In genomic region chr3:32373236-32373635, GRCm38 (mm10) we compare ENCODE assay signal across 24 mouse cellular contexts. TPM values are rescaled to one million over a fixed set of nuclear protein-coding genes. Genes with fewer than 3 reads are reported as not detected.
DNase-seq lines count a peak whose midpoint lies in the region; ATAC-seq and TF ChIP-seq lines count a peak whose summit lies in the region.
"Had no signal": no experiment of that assay in that cellular context is flagged by ENCODE, and none has a peak within 500 bp of the region (broad histone marks: within the 10 kb centered on the region; RNA-seq: fewer than 3 reads in every experiment).

No protein-coding gene starts in this region.

- 54% methylated on average over 6 of the region's 6 CpGs for WGBS in intestine, postnatal 0 days
- 84% methylated on average over 6 of the region's 6 CpGs for WGBS in intestine, embryonic 16.5 days
- WGBS in midbrain, embryonic 11.5 days, result 89% methylated on average over 6 of the region's 6 CpGs
- WGBS in midbrain, embryonic 15.5 days, result 91% methylated on average over 6 of the region's 6 CpGs
- WGBS in stomach, postnatal 0 days, result 61% methylated on average over 6 of the region's 6 CpGs
- 94% methylated on average over 6 of the region's 6 CpGs for WGBS in hindbrain, embryonic 11.5 days

- TF ChIP-seq CTCF in intestine, postnatal 0 days (IDR thresholded peaks at IDR 0.05; ENCODE audit: low read depth), result no peak
- TF ChIP-seq CTCF in stomach, postnatal 0 days (IDR thresholded peaks at IDR 0.05; ENCODE audit: low read depth), result no peak

- H3K27me3 ChIP-seq in intestine, postnatal 0 days (replicated peaks; ENCODE audit: control insufficient read depth, insufficient read depth, low read length), result no peaks in the 10 kb centered on the region
- no peaks in the 10 kb centered on the region for H3K27me3 ChIP-seq in intestine, embryonic 16.5 days (replicated peaks; ENCODE audit: control insufficient read depth, insufficient read depth, low read length)
- H3K27me3 ChIP-seq in midbrain, embryonic 11.5 days (ENCODE audit: control insufficient read depth, insufficient read depth, low read length), result no peaks in the 10 kb centered on the region
- H3K27me3 ChIP-seq in midbrain, embryonic 15.5 days (replicated peaks), result no peaks in the 10 kb centered on the region
- H3K27me3 ChIP-seq in stomach, postnatal 0 days (ENCODE audit: control insufficient read depth, insufficient read depth, low read length), result no peaks in the 10 kb centered on the region
- H3K27me3 ChIP-seq in hindbrain, embryonic 11.5 days (ENCODE audit: control insufficient read depth, insufficient read depth, low read length), result no peaks in the 10 kb centered on the region
- H3K27me3 ChIP-seq: CH12.LX; embryonic facial prominence, embryonic 12.5 days; forebrain, embryonic 13.5 days; forebrain, embryonic 15.5 days; Patski had no signal

- H3K36me3 ChIP-seq in intestine, postnatal 0 days (ENCODE audit: control insufficient read depth, insufficient read depth), result no peaks in the 10 kb centered on the region
- H3K36me3 ChIP-seq in intestine, embryonic 16.5 days (ENCODE audit: control insufficient read depth, insufficient read depth, low read length), result no peaks in the 10 kb centered on the region
- no peaks in the 10 kb centered on the region for H3K36me3 ChIP-seq in midbrain, embryonic 11.5 days (ENCODE audit: control insufficient read depth, insufficient read depth, low read length)
- H3K36me3 ChIP-seq in midbrain, embryonic 15.5 days (replicated peaks), result no peaks in the 10 kb centered on the region
- no peaks in the 10 kb centered on the region for H3K36me3 ChIP-seq in stomach, postnatal 0 days (ENCODE audit: control insufficient read depth, insufficient read depth, low read length)
- no peaks in the 10 kb centered on the region for H3K36me3 ChIP-seq in hindbrain, embryonic 11.5 days (ENCODE audit: control insufficient read depth, insufficient read depth, low read length)
- H3K36me3 ChIP-seq: embryonic facial prominence, embryonic 10.5 days; embryonic facial prominence, embryonic 12.5 days; forebrain, embryonic 15.5 days; G1E had no signal

- H3K27ac ChIP-seq in intestine, postnatal 0 days (ENCODE audit: low read depth, low read length), result no peak overlapping the region
- no peak overlapping the region for H3K27ac ChIP-seq in intestine, embryonic 16.5 days (ENCODE audit: low read length)
- no peak overlapping the region for H3K27ac ChIP-seq in midbrain, embryonic 11.5 days (ENCODE audit: low read depth, low read length)
- no peak overlapping the region for H3K27ac ChIP-seq in midbrain, embryonic 15.5 days
- H3K27ac ChIP-seq in stomach, postnatal 0 days (replicated peaks), result peak overlapping the region; percentile 49; the same call in 1 of the 2 replicates
- no peak overlapping the region for H3K27ac ChIP-seq in hindbrain, embryonic 11.5 days (ENCODE audit: low read depth, low read length)
- H3K27ac ChIP-seq: embryonic facial prominence, embryonic 10.5 days; embryonic facial prominence, embryonic 12.5 days; forebrain, embryonic 13.5 days; forebrain, embryonic 15.5 days had no signal

- H3K4me3 ChIP-seq in intestine, postnatal 0 days (ENCODE audit: low read depth, low read length), result no peak overlapping the region
- no peak overlapping the region for H3K4me3 ChIP-seq in intestine, embryonic 16.5 days (ENCODE audit: low read length)
- H3K4me3 ChIP-seq in midbrain, embryonic 11.5 days (ENCODE audit: low read depth, low read length), result no peak overlapping the region
- no peak overlapping the region for H3K4me3 ChIP-seq in midbrain, embryonic 15.5 days
- no peak overlapping the region for H3K4me3 ChIP-seq in stomach, postnatal 0 days (ENCODE audit: low read depth, low read length)
- H3K4me3 ChIP-seq in hindbrain, embryonic 11.5 days (ENCODE audit: low read depth, low read length), result no peak overlapping the region
- H3K4me3 ChIP-seq: embryonic facial prominence, embryonic 10.5 days; embryonic facial prominence, embryonic 12.5 days; forebrain, embryonic 13.5 days; forebrain, embryonic 15.5 days had no signal

- H3K9me3 ChIP-seq in intestine, postnatal 0 days (ENCODE audit: control insufficient read depth), result no peaks in the 10 kb centered on the region
- H3K9me3 ChIP-seq in intestine, embryonic 16.5 days (ENCODE audit: control insufficient read depth, low read length), result no peaks in the 10 kb centered on the region
- no peaks in the 10 kb centered on the region for H3K9me3 ChIP-seq in midbrain, embryonic 11.5 days (ENCODE audit: control insufficient read depth, low read length)
- no peaks in the 10 kb centered on the region for H3K9me3 ChIP-seq in midbrain, embryonic 15.5 days
- no peaks in the 10 kb centered on the region for H3K9me3 ChIP-seq in stomach, postnatal 0 days (ENCODE audit: control insufficient read depth, low read length)
- no peaks in the 10 kb centered on the region for H3K9me3 ChIP-seq in hindbrain, embryonic 11.5 days (ENCODE audit: control insufficient read depth, low read length)
- H3K9me3 ChIP-seq: embryonic facial prominence, embryonic 10.5 days; embryonic facial prominence, embryonic 12.5 days; forebrain, embryonic 13.5 days; forebrain, embryonic 15.5 days; G1E had no signal

- no peak overlapping the region for H3K4me2 ChIP-seq in intestine, postnatal 0 days (replicated peaks; ENCODE audit: low read depth)
- no peak overlapping the region for H3K4me2 ChIP-seq in intestine, embryonic 16.5 days (ENCODE audit: low read depth, low read length)
- no peak overlapping the region for H3K4me2 ChIP-seq in midbrain, embryonic 11.5 days
- no peak overlapping the region for H3K4me2 ChIP-seq in midbrain, embryonic 15.5 days
- no peak overlapping the region for H3K4me2 ChIP-seq in stomach, postnatal 0 days (replicated peaks; ENCODE audit: low read depth)
- H3K4me2 ChIP-seq in hindbrain, embryonic 11.5 days (replicated peaks; ENCODE audit: low read depth, low read length), result no peak overlapping the region
- H3K4me2 ChIP-seq: embryonic facial prominence, embryonic 12.5 days; forebrain, embryonic 13.5 days; forebrain, embryonic 15.5 days had no signal

- ATAC-seq in intestine, postnatal 0 days, result peak; percentile 41; the same call in 1 of the 2 replicates
- no peak for ATAC-seq in intestine, embryonic 16.5 days
- ATAC-seq in midbrain, embryonic 11.5 days (ENCODE audit: low FRiP score), result no peak
- ATAC-seq in midbrain, embryonic 15.5 days (replicated peaks), result no peak
- peak; percentile 79 for ATAC-seq in stomach, postnatal 0 days (ENCODE audit: low FRiP score, low TSS enrichment)
- ATAC-seq in hindbrain, embryonic 11.5 days (ENCODE audit: low FRiP score), result no peak
- ATAC-seq: activated CD4-positive, CD25-positive, alpha-beta regulatory T cell, adult 4 months; CD4-positive, CD25-positive, alpha-beta regulatory T cell, adult 4 months; forebrain, embryonic 13.5 days; forebrain, embryonic 15.5 days; Patski had no signal

- no peak overlapping the region for H3K9ac ChIP-seq in intestine, postnatal 0 days (ENCODE audit: low read depth, low read length)
- no peak overlapping the region for H3K9ac ChIP-seq in intestine, embryonic 16.5 days (ENCODE audit: low read depth, low read length)
- H3K9ac ChIP-seq in midbrain, embryonic 11.5 days (ENCODE audit: low read length), result no peak overlapping the region
- H3K9ac ChIP-seq in midbrain, embryonic 15.5 days, result no peak overlapping the region
- H3K9ac ChIP-seq in stomach, postnatal 0 days (ENCODE audit: low read length), result no peak overlapping the region
- no peak overlapping the region for H3K9ac ChIP-seq in hindbrain, embryonic 11.5 days (ENCODE audit: low read depth, low read length)
- H3K9ac ChIP-seq: embryonic facial prominence, embryonic 12.5 days; forebrain, embryonic 13.5 days; forebrain, embryonic 15.5 days had no signal

- DNase-seq in midbrain, embryonic 11.5 days (ENCODE audit: low spot score, missing footprints), result peak; percentile 59
- DNase-seq in stomach, postnatal 0 days (ENCODE audit: low spot score), result peak; percentile 33
- no peak for DNase-seq in hindbrain, embryonic 11.5 days (ENCODE audit: low spot score)
- DNase-seq: adrenal gland, adult 8-10 months; adrenal gland, postnatal 14 days; adrenal gland, postnatal 36 days; B cell, adult 2 months; cerebellum, adult 11-12 months; cerebellum, adult 2 months; cerebellum, adult 9-10 months; cerebellum, postnatal 10 days; cerebellum, postnatal 25 days had no signal

- H3K4me1 ChIP-seq in intestine, postnatal 0 days (replicated peaks; ENCODE audit: control insufficient read depth, insufficient read depth, low read length), result no peaks in the 10 kb centered on the region
- H3K4me1 ChIP-seq in intestine, embryonic 16.5 days (ENCODE audit: control insufficient read depth, insufficient read depth, low read length), result no peaks in the 10 kb centered on the region
- no peaks in the 10 kb centered on the region for H3K4me1 ChIP-seq in midbrain, embryonic 11.5 days (ENCODE audit: control insufficient read depth, insufficient read depth, low read length)
- no peaks in the 10 kb centered on the region for H3K4me1 ChIP-seq in midbrain, embryonic 15.5 days
- no peaks in the 10 kb centered on the region for H3K4me1 ChIP-seq in stomach, postnatal 0 days (replicated peaks; ENCODE audit: control insufficient read depth, insufficient read depth)
- no peaks in the 10 kb centered on the region for H3K4me1 ChIP-seq in hindbrain, embryonic 11.5 days (replicated peaks; ENCODE audit: control insufficient read depth, insufficient read depth, low read length)
- H3K4me1 ChIP-seq: embryonic facial prominence, embryonic 10.5 days; embryonic facial prominence, embryonic 12.5 days; forebrain, embryonic 13.5 days; forebrain, embryonic 15.5 days had no signal

- TF ChIP-seq EP300 in stomach, postnatal 0 days (optimal IDR thresholded peaks at IDR 0.05), result no peak

RNA-seq across cellular contexts. Expression of gene Zmat3, which starts 7.4 kb away (rescaled TPM):
- polyA plus RNA-seq in intestine, postnatal 0 days (2015; fragmentation: Nextera tagmentation; extraction: Ambion mirVana), result 2.8 and 3.1 TPM in 2 replicates
- polyA plus RNA-seq in intestine, embryonic 16.5 days (2015; fragmentation: Nextera tagmentation; extraction: Ambion mirVana), result 2.9 and 3.0 TPM in 2 replicates
- polyA plus RNA-seq in midbrain, embryonic 11.5 days (2014; fragmentation: Nextera tagmentation; extraction: Ambion mirVana), result 10.7 and 12.1 TPM in 2 replicates
- polyA plus RNA-seq in midbrain, embryonic 15.5 days (2015; fragmentation: Nextera tagmentation; extraction: Ambion mirVana), result 7.0 and 8.0 TPM in 2 replicates
- 3.8 and 4.4 TPM in 2 replicates for polyA plus RNA-seq in stomach, postnatal 0 days (2015; fragmentation: Nextera tagmentation; extraction: Ambion mirVana)
- 10.7 and 11.6 TPM in 2 replicates for polyA plus RNA-seq in hindbrain, embryonic 11.5 days (2014; fragmentation: Nextera tagmentation; extraction: Ambion mirVana)

RNA-seq across cellular contexts. Expression of gene Pik3ca, which starts 24.2 kb away (rescaled TPM):
- polyA plus RNA-seq in intestine, postnatal 0 days (2015; fragmentation: Nextera tagmentation; extraction: Ambion mirVana), result 5.9 and 7.0 TPM in 2 replicates
- polyA plus RNA-seq in intestine, embryonic 16.5 days (2015; fragmentation: Nextera tagmentation; extraction: Ambion mirVana), result 4.6 and 7.1 TPM in 2 replicates
- 12.7 and 14.0 TPM in 2 replicates for polyA plus RNA-seq in midbrain, embryonic 11.5 days (2014; fragmentation: Nextera tagmentation; extraction: Ambion mirVana)
- 12.8 and 13.6 TPM in 2 replicates for polyA plus RNA-seq in midbrain, embryonic 15.5 days (2015; fragmentation: Nextera tagmentation; extraction: Ambion mirVana)
- 5.8 and 6.4 TPM in 2 replicates for polyA plus RNA-seq in stomach, postnatal 0 days (2015; fragmentation: Nextera tagmentation; extraction: Ambion mirVana)
- 17.8 and 21.6 TPM in 2 replicates for polyA plus RNA-seq in hindbrain, embryonic 11.5 days (2014; fragmentation: Nextera tagmentation; extraction: Ambion mirVana)

Comparison
In these comparisons a context has a peak if more than half of its experiments do, and no peak if none do; other contexts are left out.
1. ATAC-seq: peak in intestine, postnatal 0 days (single experiment) and stomach, postnatal 0 days (single experiment); none in intestine, embryonic 16.5 days (single experiment), midbrain, embryonic 11.5 days (single experiment), midbrain, embryonic 15.5 days (single experiment) and hindbrain, embryonic 11.5 days (single experiment).